Mouse (Mus musculus) lung, adult 2 months (tissue): ENCODE measurements at regions not wholly inside any gene's neighbourhood (a gene's known extent, or its start where the extent isn't known, plus 50 kb on each side); places are given as distances from the start of the nearest gene placed in this dataset.

Experiments
- CTCF ChIP-seq: fragments of 200-500 bp; IDR thresholded peaks from 2 replicates; pipeline ENCODE4 v1.5.1; 2011; ENCODE audit warnings: mild to moderate bottlenecking, low read length, control low read depth; ENCODE audit not compliant: insufficient read depth
- POLR2A ChIP-seq: fragments of 200-500 bp; IDR thresholded peaks from 2 replicates; pipeline ENCODE4 v1.6.1; 2011; ENCODE audit warnings: low read depth, mild to moderate bottlenecking, control low read depth, low read length, borderline replicate concordance; ENCODE audit errors: extremely low read depth

- TF ChIP-seq CTCF, result no peak
- TF ChIP-seq POLR2A, result no peak
Observed at GRCm38 (mm10) chr6:67106493-67106892, 69.2 kb upstream of the Gadd45a start.
